ENCODE assay signal across 28 mouse cellular contexts in the genomic region with DNA sequence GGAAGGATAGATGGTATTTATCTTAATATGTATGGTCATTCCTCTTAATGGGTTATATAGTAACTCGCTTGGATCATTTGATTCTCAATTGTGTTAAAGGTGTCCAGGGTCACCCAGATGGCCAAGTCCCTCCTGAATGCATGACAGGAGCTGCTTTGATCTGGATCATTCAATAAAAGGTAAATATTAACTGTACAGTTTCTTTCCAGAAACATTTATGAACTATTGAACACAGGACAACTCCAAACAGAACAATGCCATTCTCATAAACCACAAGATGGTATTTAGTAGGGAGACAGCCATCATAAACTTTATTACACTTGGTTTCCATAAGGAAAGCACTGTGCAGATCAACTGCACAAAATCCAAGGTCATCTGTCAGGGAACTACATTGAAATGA.
DNase-seq lines count a peak whose midpoint lies in the region; ATAC-seq and TF ChIP-seq lines count a peak whose summit lies in the region.
"Had no signal": no experiment of that assay in that cellular context is flagged by ENCODE, and none has a peak within 500 bp of the region (broad histone marks: within the 10 kb centered on the region; RNA-seq: fewer than 3 reads in every experiment).

No protein-coding gene starts in this region.

- TF ChIP-seq POLR2A in liver, adult 2 months (IDR thresholded peaks at IDR 0.05; ENCODE audit: extremely low read depth, insufficient read depth, low read length): no peak

- no peak overlapping the region for H3K4me2 ChIP-seq in liver, embryonic 11.5 days
- H3K4me2 ChIP-seq in intestine, embryonic 16.5 days (ENCODE audit: low read depth, low read length): no peak overlapping the region
- H3K4me2 ChIP-seq: embryonic facial prominence, embryonic 13.5 days; embryonic facial prominence, embryonic 15.5 days; forebrain, embryonic 12.5 days had no signal

- no peak for TF ChIP-seq CTCF in liver, adult 2 months (IDR thresholded peaks at IDR 0.05; ENCODE audit: low read depth, low read length)

- H3K4me1 ChIP-seq in liver, adult 2 months (ENCODE audit: control insufficient read depth, insufficient read depth, low read length): peaks cover 5% of the 10 kb centered on the region; the same call in 1 of the 2 replicates
- no peaks in the 10 kb centered on the region for H3K4me1 ChIP-seq in liver, embryonic 11.5 days (replicated peaks; ENCODE audit: control insufficient read depth, insufficient read depth, low read length)
- no peaks in the 10 kb centered on the region for H3K4me1 ChIP-seq in intestine, embryonic 16.5 days (ENCODE audit: control insufficient read depth, insufficient read depth, low read length)
- H3K4me1 ChIP-seq: embryonic facial prominence, embryonic 13.5 days; embryonic facial prominence, embryonic 15.5 days; forebrain, embryonic 10.5 days; forebrain, embryonic 12.5 days had no signal

- no peaks in the 10 kb centered on the region for H3K36me3 ChIP-seq in liver, adult 2 months (ENCODE audit: control insufficient read depth, insufficient read depth, low read length)
- no peaks in the 10 kb centered on the region for H3K36me3 ChIP-seq in liver, embryonic 11.5 days (ENCODE audit: control insufficient read depth, insufficient read depth, low read length)
- H3K36me3 ChIP-seq in intestine, embryonic 16.5 days (ENCODE audit: control insufficient read depth, insufficient read depth, low read length): no peaks in the 10 kb centered on the region
- H3K36me3 ChIP-seq: embryonic facial prominence, embryonic 13.5 days; embryonic facial prominence, embryonic 15.5 days; forebrain, embryonic 10.5 days; forebrain, embryonic 12.5 days; G1E had no signal

- ATAC-seq in liver, embryonic 11.5 days (replicated peaks; ENCODE audit: low FRiP score): no peak
- peak; percentile 97 for ATAC-seq in intestine, embryonic 16.5 days
- ATAC-seq: activated CD4-positive, CD25-positive, alpha-beta regulatory T cell, adult 4 months; CD4-positive, CD25-positive, alpha-beta regulatory T cell, adult 4 months; forebrain, embryonic 14.5 days; forebrain, embryonic 16.5 days; Patski had no signal

- H3K4me3 ChIP-seq in liver, adult 2 months (ENCODE audit: insufficient read depth, low read depth, low read length): no peak overlapping the region
- no peak overlapping the region for H3K4me3 ChIP-seq in liver, embryonic 11.5 days (ENCODE audit: low read depth, low read length)
- H3K4me3 ChIP-seq in intestine, embryonic 16.5 days (ENCODE audit: low read length): no peak overlapping the region
- H3K4me3 ChIP-seq: embryonic facial prominence, embryonic 13.5 days; embryonic facial prominence, embryonic 15.5 days; erythroblast, embryonic 14.5 days; forebrain, embryonic 10.5 days; forebrain, embryonic 12.5 days had no signal

- no peaks in the 10 kb centered on the region for H3K27me3 ChIP-seq in liver, adult 2 months (ENCODE audit: control insufficient read depth, insufficient read depth, low read length)
- H3K27me3 ChIP-seq in liver, embryonic 11.5 days (replicated peaks; ENCODE audit: control insufficient read depth, insufficient read depth, low read length): no peaks in the 10 kb centered on the region
- H3K27me3 ChIP-seq in intestine, embryonic 16.5 days (replicated peaks; ENCODE audit: control insufficient read depth, insufficient read depth, low read length): no peaks in the 10 kb centered on the region
- H3K27me3 ChIP-seq: CH12.LX; embryonic facial prominence, embryonic 13.5 days; embryonic facial prominence, embryonic 15.5 days; forebrain, embryonic 12.5 days; Patski had no signal

- no peak overlapping the region for H3K9ac ChIP-seq in liver, adult 2 months (ENCODE audit: low read depth, low read length)
- H3K9ac ChIP-seq in liver, embryonic 11.5 days (ENCODE audit: low read depth, low read length): no peak overlapping the region
- no peak overlapping the region for H3K9ac ChIP-seq in intestine, embryonic 16.5 days (ENCODE audit: low read depth, low read length)
- H3K9ac ChIP-seq: embryonic facial prominence, embryonic 13.5 days; embryonic facial prominence, embryonic 15.5 days; forebrain, embryonic 12.5 days had no signal

- 10% methylated on average over 1 of the region's 1 CpGs for WGBS in liver, adult 2 months
- 85% methylated on average over 1 of the region's 1 CpGs for WGBS in liver, embryonic 11.5 days
- WGBS in intestine, embryonic 16.5 days: 36% methylated on average over 1 of the region's 1 CpGs
- 14% methylated on average over 1 of the region's 1 CpGs for WGBS in large intestine, adult 2 months

- no peaks in the 10 kb centered on the region for H3K9me3 ChIP-seq in liver, embryonic 11.5 days (ENCODE audit: control insufficient read depth, low read length)
- no peaks in the 10 kb centered on the region for H3K9me3 ChIP-seq in intestine, embryonic 16.5 days (ENCODE audit: control insufficient read depth, low read length)
- H3K9me3 ChIP-seq: embryonic facial prominence, embryonic 13.5 days; embryonic facial prominence, embryonic 15.5 days; forebrain, embryonic 10.5 days; forebrain, embryonic 12.5 days; G1E had no signal

- H3K27ac ChIP-seq in liver, adult 2 months (replicated peaks; ENCODE audit: insufficient read depth, low read depth, low read length): no peak overlapping the region
- no peak overlapping the region for H3K27ac ChIP-seq in liver, embryonic 11.5 days (ENCODE audit: low read depth, low read length)
- no peak overlapping the region for H3K27ac ChIP-seq in intestine, embryonic 16.5 days (ENCODE audit: low read length)
- H3K27ac ChIP-seq: embryonic facial prominence, embryonic 13.5 days; embryonic facial prominence, embryonic 15.5 days; forebrain, embryonic 10.5 days; forebrain, embryonic 12.5 days had no signal

- intact Hi-C loops in left cerebral cortex, postnatal 25 days (cut with DNase I): no loop called here

- DNase-seq in liver, adult 2 months (ENCODE audit: extremely low read depth, low read depth, low spot score): peak; percentile 85
- DNase-seq in liver, embryonic 11.5 days (ENCODE audit: low spot score): no peak
- peak; percentile 72 for DNase-seq in large intestine, adult 2 months (ENCODE audit: low read depth, low spot score)
- no peak for DNase-seq in spleen, postnatal 10 days (ENCODE audit: low spot score in 2 of 2)
- DNase-seq in left cerebral cortex, postnatal 25 days (ENCODE audit: low spot score in 2 of 2): no peak
- DNase-seq: adrenal gland, adult 8-10 months; adrenal gland, postnatal 14 days; B cell, adult 2 months; cerebellum, adult 11 months; cerebellum, adult 18-20 months; cerebellum, adult 8-10 months; cerebellum, adult 9-11 months; cerebellum, postnatal 14 days; cerebellum, postnatal 36 days; embryo, embryonic 11 days had no signal

- no peaks in the 10 kb centered on the region; the same call in 1 of the 2 replicates for H3K79me2 ChIP-seq in liver, adult 2 months (ENCODE audit: control insufficient read depth, insufficient read depth, low read length)

Comparison
In these comparisons a context has a peak if more than half of its experiments do, and no peak if none do; other contexts are left out.
1. DNase-seq: peak in liver, adult 2 months (single experiment) and large intestine, adult 2 months (single experiment); none in liver, embryonic 11.5 days (single experiment), spleen, postnatal 10 days (0 of 2) and left cerebral cortex, postnatal 25 days (0 of 2).